Mouse (Mus musculus) megakaryocyte, embryonic 14.5 days (primary cell): ENCODE data around the gene Hpcal1.

Source experiments
- FLI1 ChIP-seq: IDR thresholded peaks from 2 replicates; pipeline ENCODE4 v1.6.1; 2012; ENCODE audit warnings: low read length, inconsistent platforms, mixed read lengths
- GATA1 ChIP-seq: IDR thresholded peaks from 3 replicates; pipeline ENCODE4 v1.6.1; 2012; ENCODE audit warnings: mixed read lengths, low read length, inconsistent platforms, borderline replicate concordance

DNA sequence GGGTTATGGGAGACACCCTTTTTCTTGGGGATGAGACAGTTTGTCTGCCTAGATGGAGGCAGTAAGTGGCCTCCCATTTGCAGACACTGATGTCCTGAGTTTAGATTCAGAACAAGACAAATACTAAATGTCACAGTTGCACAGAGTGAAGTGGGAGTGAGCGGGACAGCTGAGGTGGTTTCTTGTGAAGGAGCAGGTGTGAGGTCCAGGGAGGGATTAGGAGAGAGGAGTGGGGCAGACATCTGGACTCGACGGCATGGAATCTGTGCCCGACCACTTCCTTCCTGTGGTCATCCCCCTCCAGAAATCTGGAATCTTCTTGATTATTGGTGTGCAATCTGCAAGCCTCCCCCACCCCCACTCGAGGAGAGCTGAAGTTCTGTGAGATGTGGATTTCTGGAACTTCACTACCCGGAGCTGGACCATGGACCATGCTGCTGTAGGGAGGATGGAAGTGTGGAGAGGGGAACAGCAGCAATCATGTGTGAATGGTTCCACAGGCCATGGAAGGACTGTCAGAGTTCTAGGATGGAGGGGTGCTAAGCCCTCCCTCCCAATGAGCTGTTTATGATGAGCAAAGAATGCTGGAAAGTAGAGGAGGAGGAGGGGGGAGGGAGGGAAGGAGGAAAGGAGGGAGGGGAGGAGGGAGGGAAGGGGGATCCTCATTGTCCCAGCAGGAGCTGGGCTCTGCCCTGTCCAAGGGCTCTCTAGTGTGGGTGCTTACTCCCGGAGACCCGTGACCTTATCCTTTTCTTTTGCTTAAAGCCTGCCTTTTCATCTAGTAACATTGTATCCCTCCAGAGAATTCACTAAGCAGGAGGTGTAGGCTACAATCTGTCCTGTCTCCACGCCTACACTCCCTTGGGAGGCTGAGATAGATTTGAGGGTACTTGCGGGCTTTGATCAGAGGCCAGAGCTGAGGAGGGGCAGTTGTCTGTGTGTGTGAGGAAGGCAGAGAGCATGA is 56.8 kb downstream of the Hpcal1 start:
- TF ChIP-seq FLI1 (no peak), GATA1 (no peak)
